Mouse (Mus musculus) intestine, embryonic 16.5 days (tissue): ENCODE measurements around the gene Slc24a1. TPM values are rescaled to one million over a fixed set of nuclear protein-coding genes. Genes with fewer than 3 reads are reported as not detected.
A peak's percentile ranks its signal among the peaks of the same experiment; 100 is the strongest.

ENCODE experiments used
- ATAC-seq: fragments of 200-750 bp; cut with Nextera tagmentation; 2 replicates; pipeline ENCODE4 v1.8.0; 2017; ENCODE audit warnings: moderate TSS enrichment, moderate library complexity
- H3K27ac ChIP-seq: fragments of 300-500 bp; sonication (generic); 2 replicates; pipeline ENCODE4 v1.5.1; 2014; ENCODE audit warnings: mild to moderate bottlenecking, low read length
- H3K27me3 ChIP-seq: fragments of 300-500 bp; sonication (generic); replicated peaks from 2 replicates; pipeline ENCODE4 v1.6.1; 2014; ENCODE audit warnings: low read length, control low read depth, mixed read lengths; ENCODE audit not compliant: control insufficient read depth, insufficient read depth
- H3K36me3 ChIP-seq: fragments of 300-500 bp; sonication (generic); 2 replicates; pipeline ENCODE4 v1.6.1; 2014; ENCODE audit warnings: low read length, control low read depth; ENCODE audit not compliant: control insufficient read depth, insufficient read depth
- H3K4me1 ChIP-seq: fragments of 300-500 bp; sonication (generic); 2 replicates; pipeline ENCODE4 v1.6.1; 2014; ENCODE audit warnings: low read length, control low read depth, mixed read lengths; ENCODE audit not compliant: control insufficient read depth, insufficient read depth
- H3K4me2 ChIP-seq: fragments of 300-500 bp; sonication (generic); 2 replicates; pipeline ENCODE4 v1.6.1; 2014; ENCODE audit warnings: low read depth, low read length, control low read depth
- H3K4me3 ChIP-seq: fragments of 300-500 bp; sonication (generic); 2 replicates; pipeline ENCODE4 v1.5.1; 2014; ENCODE audit warnings: mild to moderate bottlenecking, low read length
- H3K9ac ChIP-seq: fragments of 300-500 bp; sonication (generic); 2 replicates; pipeline ENCODE4 v1.6.1; 2014; ENCODE audit warnings: low read depth, low read length
- H3K9me3 ChIP-seq: fragments of 300-500 bp; sonication (generic); 2 replicates; pipeline ENCODE4 v1.6.1; 2016; ENCODE audit warnings: low read length, control low read depth; ENCODE audit not compliant: control insufficient read depth
- WGBS: fragments of 180-500 bp; shearing (Covaris S2); extraction: QIAGEN DNeasy Blood & Tissue Kit; methylation state at CpG from one replicate; pipeline ENCODE4 v1.1.7; 2014; 5-methylcytosine and 5-hydroxymethylcytosine counted together
- polyA plus RNA-seq: library from polyadenylated mRNA; unstranded; fragments of >200 nt; fragmentation: Nextera tagmentation; extraction: Ambion mirVana; gene quantifications from 2 replicates; pipeline ENCODE4 v1.2.1, GENCODE M21; 2015

Gene Slc24a1
- polyA plus RNA-seq, 1 experiment from 2014 or later: 0.04 TPM

- no peak overlapping the region for H3K4me3 ChIP-seq
- WGBS: 65% methylated on average over 11 of the region's 11 CpGs
- H3K27me3 ChIP-seq: no peaks in the 10 kb centered on the region
- H3K27ac ChIP-seq: no peak overlapping the region
- no peaks in the 10 kb centered on the region for H3K4me1 ChIP-seq
- H3K9ac ChIP-seq: no peak overlapping the region
- no peaks in the 10 kb centered on the region for H3K9me3 ChIP-seq
- H3K4me2 ChIP-seq: no peak overlapping the region
- ATAC-seq: no peak
- no peaks in the 10 kb centered on the region for H3K36me3 ChIP-seq
Observed at GRCm38 (mm10) chr9:64940731-64941346, 10.6 kb downstream of the Slc24a1 start.

DNA sequence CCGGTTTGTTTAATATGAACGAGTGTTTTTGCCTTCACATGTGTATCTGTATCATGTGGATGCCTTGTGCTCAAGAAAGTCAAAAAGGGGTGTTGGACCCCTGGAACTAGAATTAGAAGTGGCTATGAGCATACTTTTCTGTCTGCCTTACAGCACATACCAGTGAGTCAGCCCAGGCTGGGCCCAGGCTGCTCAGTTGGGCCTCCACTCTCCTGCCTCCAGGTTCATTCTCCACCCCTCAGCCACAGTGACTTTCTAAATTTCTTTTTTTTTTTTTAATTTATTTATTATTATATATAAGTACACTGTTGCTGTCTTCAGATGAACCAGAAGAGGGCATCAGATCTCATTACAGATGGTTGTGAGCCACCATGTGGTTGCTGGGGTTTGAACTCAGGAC lies 11.6 kb downstream of the Slc24a1 start:
- no peak for ATAC-seq
- no peak overlapping the region for H3K4me3 ChIP-seq
- no peaks in the 10 kb centered on the region for H3K4me1 ChIP-seq
- no peak overlapping the region for H3K27ac ChIP-seq
- no peak overlapping the region for H3K9ac ChIP-seq
- H3K4me2 ChIP-seq: no peak overlapping the region
- H3K9me3 ChIP-seq: no peaks in the 10 kb centered on the region
- 86% methylated on average over 2 of the region's 2 CpGs for WGBS
- H3K36me3 ChIP-seq: no peaks in the 10 kb centered on the region
- H3K27me3 ChIP-seq: no peaks in the 10 kb centered on the region

GRCm38 (mm10) chr9:64939281-64939680 lies 12.1 kb downstream of the Slc24a1 start:
- 52% methylated on average over 4 of the region's 4 CpGs for WGBS
- H3K27ac ChIP-seq: no peak overlapping the region
- H3K27me3 ChIP-seq: no peaks in the 10 kb centered on the region

GRCm38 (mm10) chr9:64938535-64938934 lies 12.9 kb downstream of the Slc24a1 start:
- H3K9ac ChIP-seq: no peak overlapping the region
- no peaks in the 10 kb centered on the region for H3K36me3 ChIP-seq
- ATAC-seq: no peak
- H3K4me3 ChIP-seq: no peak overlapping the region
- 77% methylated on average over 5 of the region's 5 CpGs for WGBS
- peaks cover 7% of the 10 kb centered on the region; the same call in 1 of the 2 replicates for H3K4me1 ChIP-seq
- no peaks in the 10 kb centered on the region for H3K9me3 ChIP-seq
- H3K27ac ChIP-seq: no peak overlapping the region
- no peak overlapping the region for H3K4me2 ChIP-seq
- no peaks in the 10 kb centered on the region for H3K27me3 ChIP-seq

More at GRCm38 (mm10) chr9:64939281-64939680, 12.1 kb downstream of the Slc24a1 start:
- Histone ChIP-seq H3K4me3 (no peak overlapping the region), H3K4me1 (peaks cover 3% of the 10 kb centered on the region; the same call in 1 of the 2 replicates), H3K9me3 (no peaks in the 10 kb centered on the region), H3K9ac (no peak overlapping the region), H3K4me2 (no peak overlapping the region), H3K36me3 (no peaks in the 10 kb centered on the region)
- ATAC-seq: no peak

DNA sequence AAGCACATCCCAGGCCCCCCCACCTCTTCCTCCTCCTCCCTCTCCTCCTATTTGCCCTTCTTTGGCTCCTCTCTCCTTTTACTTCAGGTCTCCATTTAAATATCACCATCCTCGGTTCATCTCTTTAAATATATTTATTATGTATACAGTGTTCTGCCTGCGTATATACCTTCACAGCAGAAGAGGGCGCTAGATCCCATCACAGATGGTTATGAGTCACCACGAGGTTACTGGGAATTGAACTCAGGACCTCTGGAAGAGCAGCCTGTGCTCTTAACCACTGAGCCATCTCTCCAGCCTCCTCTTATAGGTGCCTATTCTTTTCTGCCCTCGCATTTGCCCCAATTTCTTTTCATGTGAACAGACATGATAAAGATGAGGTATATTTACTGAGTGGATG lies 13.9 kb downstream of the Slc24a1 start:
- H3K4me1 ChIP-seq: peaks cover 7% of the 10 kb centered on the region; the same call in 1 of the 2 replicates
- ATAC-seq: no peak
- 61% methylated on average over 5 of the region's 5 CpGs for WGBS
- H3K27ac ChIP-seq: no peak overlapping the region
- H3K36me3 ChIP-seq: no peaks in the 10 kb centered on the region
- no peaks in the 10 kb centered on the region for H3K9me3 ChIP-seq
- H3K4me2 ChIP-seq: no peak overlapping the region
- no peak overlapping the region for H3K9ac ChIP-seq
- H3K4me3 ChIP-seq: no peak overlapping the region
- H3K27me3 ChIP-seq: no peaks in the 10 kb centered on the region

GRCm38 (mm10) chr9:64936508-64936907 lies 14.9 kb downstream of the Slc24a1 start:
- 10% methylated on average over 6 of the region's 6 CpGs for WGBS
- Histone ChIP-seq H3K9ac (no peak overlapping the region), H3K9me3 (no peaks in the 10 kb centered on the region), H3K4me2 (no peak overlapping the region), H3K36me3 (no peaks in the 10 kb centered on the region), H3K27ac (no peak overlapping the region), H3K27me3 (no peaks in the 10 kb centered on the region), H3K4me3 (no peak overlapping the region), H3K4me1 (peaks cover 7% of the 10 kb centered on the region; the same call in 1 of the 2 replicates)
- peak; percentile 35; the same call in 1 of the 2 replicates for ATAC-seq

DNA sequence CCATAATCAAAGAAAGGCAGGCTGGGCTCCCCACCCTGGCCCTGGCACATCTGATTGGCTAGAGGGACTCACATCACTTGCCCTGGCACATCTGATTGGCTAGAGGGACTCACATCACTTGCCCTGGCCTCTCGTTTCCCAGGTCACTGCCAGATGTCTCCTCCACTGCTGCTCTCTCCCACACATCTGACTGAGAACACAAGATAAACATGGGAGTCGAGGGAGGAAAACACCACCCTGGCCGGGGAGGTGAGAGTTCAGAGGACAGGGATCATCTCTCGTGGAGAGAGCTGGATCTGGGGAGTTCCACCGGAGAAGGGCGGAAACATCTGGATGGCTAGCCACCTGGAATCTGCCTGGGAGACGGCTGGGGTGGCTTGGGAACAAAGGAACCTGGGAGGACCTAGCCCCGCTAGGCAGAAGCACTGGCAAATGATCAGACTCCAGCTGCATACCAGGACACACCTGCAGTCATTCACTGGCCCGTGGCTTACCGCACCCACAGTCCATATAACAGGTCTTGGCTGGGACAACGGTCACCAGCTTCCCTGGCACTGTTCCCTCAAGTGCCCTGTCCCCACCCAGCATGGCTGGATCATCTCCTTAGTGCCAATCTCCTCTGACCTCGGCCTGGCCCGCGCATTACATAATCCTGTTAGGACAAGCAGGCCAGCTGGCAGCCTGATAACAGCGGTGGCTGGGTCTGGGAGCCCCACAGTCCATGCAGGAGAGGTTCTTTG lies 17.2 kb downstream of the Slc24a1 start:
- no peak overlapping the region for H3K4me3 ChIP-seq

GRCm38 (mm10) chr9:64931751-64932610 lies 19.4 kb downstream of the Slc24a1 start:
- no peaks in the 10 kb centered on the region for H3K9me3 ChIP-seq
- no peak overlapping the region for H3K4me3 ChIP-seq
- no peaks in the 10 kb centered on the region for H3K36me3 ChIP-seq
- H3K4me1 ChIP-seq: peaks cover 7% of the 10 kb centered on the region; the same call in 1 of the 2 replicates
- ATAC-seq: no peak
- 0 out of 2 replicates have a peak overlapping the region, but pooled peaks have one; percentile 4 for H3K27ac ChIP-seq
- H3K27me3 ChIP-seq: no peaks in the 10 kb centered on the region
- H3K9ac ChIP-seq: no peak overlapping the region
- WGBS: 70% methylated on average over 7 of the region's 7 CpGs
- no peak overlapping the region for H3K4me2 ChIP-seq

More for the DNA sequence above, 17.2 kb downstream of the Slc24a1 start:
- Histone ChIP-seq H3K9ac (no peak overlapping the region), H3K4me2 (no peak overlapping the region), H3K36me3 (no peaks in the 10 kb centered on the region), H3K27ac (no peak overlapping the region), H3K27me3 (no peaks in the 10 kb centered on the region), H3K4me1 (peaks cover 7% of the 10 kb centered on the region; the same call in 1 of the 2 replicates), H3K9me3 (no peaks in the 10 kb centered on the region)
- peak; percentile 49 for ATAC-seq
- WGBS: 33% methylated on average over 15 of the region's 15 CpGs

DNA sequence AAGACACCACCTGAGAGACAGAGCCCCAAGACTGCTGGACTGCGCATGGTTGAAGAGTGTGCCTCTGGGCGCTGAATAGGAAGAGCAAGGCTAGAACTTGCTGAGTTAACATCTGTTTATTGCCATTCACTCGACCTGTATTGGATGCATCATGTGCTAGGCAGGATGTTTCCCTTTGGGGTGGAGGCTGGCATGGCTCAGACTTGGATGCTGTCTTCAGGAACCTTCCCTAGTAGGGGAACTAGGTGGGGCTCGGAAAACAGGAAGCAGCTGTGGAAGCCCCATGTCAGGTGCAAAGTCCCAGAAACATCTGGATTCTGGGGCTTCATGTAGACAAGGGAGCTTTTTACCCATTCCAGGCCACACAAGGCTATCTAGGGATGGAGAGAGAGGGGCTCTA lies 21.2 kb downstream of the Slc24a1 start:
- Histone ChIP-seq H3K27ac (no peak overlapping the region), H3K4me2 (no peak overlapping the region), H3K27me3 (no peaks in the 10 kb centered on the region), H3K9me3 (no peaks in the 10 kb centered on the region), H3K4me1 (peaks cover 7% of the 10 kb centered on the region; the same call in 1 of the 2 replicates), H3K4me3 (no peak overlapping the region), H3K36me3 (no peaks in the 10 kb centered on the region), H3K9ac (no peak overlapping the region)
- WGBS: 74% methylated on average over 4 of the region's 4 CpGs
- ATAC-seq: no peak
